Mouse (Mus musculus): ENCODE data around the gene Zfp276. TPM values are rescaled to one million over a fixed set of nuclear protein-coding genes. Genes with fewer than 3 reads are reported as not detected.
"Not testable (repeated sequence)": the region's sequence is repeated elsewhere in the genome, so short reads cannot be mapped to it uniquely, and the experiment has no call there.

The Zfp276 gene
- total RNA-seq, 2 experiments from 2014 or later = 32.0 to 34.1 TPM

- intact Hi-C loops (cut with DNase I) = no loop called here
- DNase-seq = no peak
These were observed 10.9 kb upstream of the Zfp276 start for GRCm38 (mm10) chr8:123243053-123243452.

DNA sequence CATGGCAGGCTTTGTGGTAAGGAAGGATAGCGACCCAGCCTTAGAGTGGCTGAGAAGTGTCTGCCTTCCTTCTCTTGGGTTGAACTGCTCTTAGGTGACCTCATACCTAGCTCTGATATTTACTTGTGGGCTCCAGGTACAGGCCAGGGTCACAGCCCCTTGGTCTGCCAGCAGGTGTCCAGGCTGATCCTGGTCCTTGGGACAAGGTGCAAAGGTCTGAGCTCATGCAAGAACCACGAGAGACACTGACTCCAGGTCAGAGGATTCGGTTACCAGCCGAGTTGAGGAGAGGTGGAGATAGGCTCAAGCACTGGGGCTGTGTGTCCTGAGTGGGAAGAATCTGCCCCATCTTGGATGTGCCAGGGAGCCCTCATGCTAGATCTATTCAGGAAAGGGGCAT lies 9.6 kb upstream of the Zfp276 start:
- intact Hi-C loops (cut with DNase I) = no loop called here
- DNase-seq = no peak

DNA sequence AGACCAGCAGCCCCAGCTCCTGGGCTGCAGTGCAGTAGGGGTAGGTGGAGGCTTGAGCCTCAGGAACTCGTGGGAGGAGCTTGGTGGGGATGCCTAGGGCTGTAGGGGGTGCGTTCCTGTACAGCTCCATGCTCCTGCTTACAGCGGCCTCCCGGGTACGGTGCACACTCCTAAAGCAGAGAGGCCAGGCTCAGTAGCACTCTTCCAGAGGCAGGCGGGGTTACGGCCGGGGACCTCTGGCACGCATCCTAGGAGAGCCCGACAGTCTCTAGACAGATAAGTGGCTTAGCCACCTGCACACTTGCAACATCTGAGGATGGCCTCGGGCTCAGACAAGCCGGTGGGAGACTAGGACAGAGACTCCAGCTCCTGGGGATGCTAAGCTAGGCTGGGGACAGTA lies 8.5 kb upstream of the Zfp276 start:
- DNase-seq = no peak
- intact Hi-C loops (cut with DNase I) = no loop called here

DNA sequence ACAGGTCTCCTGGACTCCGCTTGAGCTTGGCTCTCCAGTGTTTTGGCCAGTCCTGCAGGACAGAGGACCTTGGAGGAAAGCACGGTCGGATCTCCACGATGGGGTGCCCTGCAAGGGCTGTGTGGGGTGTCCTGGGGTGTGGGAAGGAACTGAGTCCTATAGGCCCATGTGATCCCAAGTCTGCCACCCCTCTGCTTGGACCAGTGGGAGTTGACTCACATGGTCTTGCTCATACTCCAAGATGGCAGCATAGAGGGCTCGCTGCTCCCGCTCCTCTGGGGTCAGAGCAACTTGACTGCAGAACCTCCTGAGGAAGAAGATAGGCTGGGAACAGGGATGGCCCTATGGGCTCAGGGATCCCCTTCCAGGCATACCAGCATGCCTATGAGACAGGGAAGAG lies 6.2 kb upstream of the Zfp276 start:
- no peak for DNase-seq
- intact Hi-C loops (cut with DNase I) = no loop called here

DNA sequence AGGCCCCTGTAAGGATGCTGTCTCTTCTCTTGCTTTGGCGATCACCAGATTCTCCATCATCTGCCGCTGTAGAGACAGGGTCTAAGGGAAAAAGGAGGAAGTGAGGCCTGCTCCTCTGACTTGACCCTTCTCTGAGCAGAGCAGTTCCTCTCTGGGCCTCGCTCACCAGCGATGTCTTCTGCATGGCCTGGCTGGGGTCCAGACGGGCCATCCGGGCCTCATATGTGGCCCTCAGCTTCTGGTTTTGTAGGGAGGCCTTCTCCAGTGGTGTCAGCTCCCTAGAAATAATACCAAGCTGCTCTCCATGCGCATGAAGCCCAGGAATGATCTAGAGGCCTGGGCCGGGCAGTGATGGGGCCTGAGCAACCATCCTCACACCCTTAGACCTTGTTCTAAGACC lies 5.4 kb upstream of the Zfp276 start:
- no peak for DNase-seq
- intact Hi-C loops (cut with DNase I) = no loop called here

DNA sequence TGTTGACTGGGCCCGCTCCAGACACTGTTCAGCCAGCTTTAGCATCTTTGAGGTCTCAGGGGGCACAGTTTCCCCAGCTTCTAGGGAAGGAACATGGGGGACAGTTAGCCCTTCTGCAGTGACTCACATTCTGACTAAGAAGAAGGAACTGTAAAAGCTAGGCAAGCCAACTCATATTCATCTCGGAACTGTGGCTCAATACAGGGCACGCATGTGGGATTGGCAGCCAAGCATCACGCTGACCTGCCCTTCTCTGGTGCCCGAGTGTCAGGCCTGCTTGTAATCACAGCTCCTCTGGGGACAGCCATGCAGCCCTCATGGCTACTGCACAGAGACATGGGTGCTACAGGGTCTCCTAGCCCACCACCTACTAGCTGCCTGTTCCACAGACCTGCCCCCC lies 3.1 kb upstream of the Zfp276 start:
- no peak for DNase-seq
- intact Hi-C loops (cut with DNase I) = no loop called here

DNA sequence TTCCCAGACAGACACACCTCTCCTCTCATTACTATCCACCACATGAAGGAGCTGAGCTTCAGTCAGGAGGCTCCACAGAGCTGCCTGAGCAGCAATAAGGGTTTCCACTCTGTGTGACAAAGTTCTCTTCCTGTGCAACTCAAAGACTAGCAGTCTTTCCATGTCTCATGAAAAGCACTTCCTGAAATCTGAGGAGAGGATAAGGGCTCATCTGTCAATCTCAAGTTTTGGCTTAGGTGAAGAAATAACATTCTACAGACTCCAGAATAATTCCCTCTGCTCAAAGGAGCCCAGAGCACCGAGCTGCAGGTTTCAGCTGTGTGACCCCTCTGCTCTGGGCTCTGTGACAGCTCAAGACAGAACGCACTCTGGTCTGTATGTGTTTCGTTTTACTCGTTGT lies 1.1 kb upstream of the Zfp276 start:
- intact Hi-C loops (cut with DNase I) = no loop called here
- DNase-seq = no peak

- intact Hi-C loops (cut with DNase I) = no loop called here
- no peak for DNase-seq
These were observed 420 bp upstream of the Zfp276 start for GRCm38 (mm10) chr8:123253451-123254098.

- DNase-seq = no peak
These were observed 1.2 kb downstream of the Zfp276 start for GRCm38 (mm10) chr8:123255170-123255569.

GRCm38 (mm10) chr8:123257114-123257513 lies 3.1 kb downstream of the Zfp276 start:
- intact Hi-C loops (cut with DNase I) = no loop called here
- no peak for DNase-seq

More at GRCm38 (mm10) chr8:123255170-123255569, 1.2 kb downstream of the Zfp276 start:
- intact Hi-C loops (cut with DNase I) = no loop called here

GRCm38 (mm10) chr8:123257593-123257992 lies 3.6 kb downstream of the Zfp276 start:
- DNase-seq; intact Hi-C loops (cut with DNase I): not testable (repeated sequence)

GRCm38 (mm10) chr8:123267926-123268656 lies 14.1 kb downstream of the Zfp276 start:
- DNase-seq = no peak
- intact Hi-C loops (cut with DNase I) = no loop called here

DNA sequence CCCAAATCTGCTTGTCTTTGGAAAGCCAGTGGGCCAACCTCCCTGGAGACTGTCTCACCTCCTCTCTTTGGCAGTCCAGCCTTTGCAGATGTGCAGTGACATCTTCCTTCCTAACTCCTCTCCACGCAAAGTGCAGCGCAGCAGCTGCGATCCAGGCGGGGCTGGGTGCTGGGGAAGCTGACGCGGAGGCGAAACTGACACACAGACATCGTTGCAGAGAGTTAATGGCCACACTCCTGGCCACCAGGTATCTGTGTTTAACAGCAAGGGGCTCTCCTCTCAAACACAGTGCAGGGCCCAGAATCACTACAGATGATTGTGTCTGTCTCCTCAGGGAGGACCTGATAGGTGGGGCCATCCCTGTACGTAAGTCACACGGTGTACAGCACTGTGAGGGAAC lies 17.2 kb downstream of the Zfp276 start:
- intact Hi-C loops (cut with DNase I) = no loop called here
- no peak for DNase-seq

DNA sequence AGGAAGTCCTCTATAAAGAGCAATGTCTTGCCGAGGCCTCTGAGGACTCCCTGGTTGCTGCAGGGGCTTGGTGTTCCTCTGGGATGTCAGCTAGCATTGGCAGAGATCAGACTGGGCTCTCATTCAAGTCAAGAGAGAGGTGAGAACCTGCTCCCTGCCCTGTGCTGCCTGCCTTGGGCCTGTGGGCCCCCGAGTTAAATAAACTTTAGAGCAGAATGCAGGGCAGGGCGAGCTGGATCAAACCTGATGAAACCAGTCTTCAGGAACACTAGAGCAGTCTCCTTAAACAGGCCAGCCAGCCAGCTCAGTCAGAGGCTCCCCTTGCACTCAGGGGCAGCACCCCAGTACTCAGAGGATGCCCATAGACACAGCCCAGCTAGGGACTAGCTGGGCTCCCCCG lies 17.9 kb downstream of the Zfp276 start:
- intact Hi-C loops (cut with DNase I) = no loop called here
- no peak for DNase-seq

GRCm38 (mm10) chr8:123274447-123274846 lies 20.5 kb downstream of the Zfp276 start:
- intact Hi-C loops (cut with DNase I) = no loop called here
- no peak for DNase-seq

GRCm38 (mm10) chr8:123275096-123275495 lies 21.1 kb downstream of the Zfp276 start:
- DNase-seq = no peak

DNA sequence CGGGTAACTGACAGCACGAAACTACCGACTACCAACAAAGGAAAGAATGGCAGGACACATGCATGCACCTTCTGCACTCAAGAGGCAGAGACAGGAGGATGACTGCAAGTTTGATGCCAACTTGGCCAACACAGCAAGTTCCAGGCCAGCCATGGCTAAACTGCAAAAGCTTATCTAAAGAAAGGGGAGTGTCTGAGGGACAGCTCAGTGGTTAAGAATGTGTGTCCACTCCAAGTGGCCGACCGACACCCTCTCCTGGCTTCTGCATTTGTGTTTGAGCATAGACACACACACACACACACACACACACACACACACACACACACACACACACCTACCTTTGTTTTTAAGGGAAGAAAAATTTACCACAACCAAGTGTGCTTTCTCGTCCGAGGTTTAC lies 24.4 kb downstream of the Zfp276 start:
- intact Hi-C loops (cut with DNase I) = no loop called here
- no peak for DNase-seq

More at GRCm38 (mm10) chr8:123275096-123275495, 21.1 kb downstream of the Zfp276 start:
- intact Hi-C loops (cut with DNase I) = no loop called here

DNA sequence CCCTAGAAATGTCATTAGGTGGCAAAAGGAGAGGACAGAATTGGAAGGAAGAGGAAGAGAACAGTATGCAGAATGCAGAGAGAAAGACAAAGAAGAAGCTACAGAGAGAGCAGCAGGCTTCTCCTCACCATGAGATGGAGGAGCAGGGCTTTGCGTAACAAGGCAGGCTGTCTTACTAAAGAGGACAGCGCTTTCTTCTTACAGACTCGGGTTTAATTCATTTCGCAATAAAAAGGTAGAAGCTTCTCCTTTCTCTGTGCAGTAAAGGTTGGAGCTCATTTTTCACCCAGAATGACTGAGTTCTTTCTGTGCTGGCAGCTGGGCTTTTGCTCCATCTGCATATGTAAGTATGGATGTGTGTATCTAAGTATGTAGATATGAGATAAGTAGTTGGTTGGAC lies 25.8 kb downstream of the Zfp276 start:
- no peak for DNase-seq
- intact Hi-C loops (cut with DNase I) = no loop called here

- DNase-seq = no peak
- intact Hi-C loops (cut with DNase I) = no loop called here
These were observed 26.5 kb downstream of the Zfp276 start for GRCm38 (mm10) chr8:123280302-123281094.

- DNase-seq; intact Hi-C loops (cut with DNase I): not testable (repeated sequence)
These were observed 29.0 kb downstream of the Zfp276 start for GRCm38 (mm10) chr8:123282994-123283393.

- no peak for DNase-seq
- intact Hi-C loops (cut with DNase I) = no loop called here
These were observed 30.0 kb downstream of the Zfp276 start for GRCm38 (mm10) chr8:123283991-123284390.

GRCm38 (mm10) chr8:123284493-123284892 lies 30.5 kb downstream of the Zfp276 start:
- intact Hi-C loops (cut with DNase I) = no loop called here
- DNase-seq = no peak
